Comparison of ENCODE assay signal across 1 mouse cellular context in the genomic region with DNA sequence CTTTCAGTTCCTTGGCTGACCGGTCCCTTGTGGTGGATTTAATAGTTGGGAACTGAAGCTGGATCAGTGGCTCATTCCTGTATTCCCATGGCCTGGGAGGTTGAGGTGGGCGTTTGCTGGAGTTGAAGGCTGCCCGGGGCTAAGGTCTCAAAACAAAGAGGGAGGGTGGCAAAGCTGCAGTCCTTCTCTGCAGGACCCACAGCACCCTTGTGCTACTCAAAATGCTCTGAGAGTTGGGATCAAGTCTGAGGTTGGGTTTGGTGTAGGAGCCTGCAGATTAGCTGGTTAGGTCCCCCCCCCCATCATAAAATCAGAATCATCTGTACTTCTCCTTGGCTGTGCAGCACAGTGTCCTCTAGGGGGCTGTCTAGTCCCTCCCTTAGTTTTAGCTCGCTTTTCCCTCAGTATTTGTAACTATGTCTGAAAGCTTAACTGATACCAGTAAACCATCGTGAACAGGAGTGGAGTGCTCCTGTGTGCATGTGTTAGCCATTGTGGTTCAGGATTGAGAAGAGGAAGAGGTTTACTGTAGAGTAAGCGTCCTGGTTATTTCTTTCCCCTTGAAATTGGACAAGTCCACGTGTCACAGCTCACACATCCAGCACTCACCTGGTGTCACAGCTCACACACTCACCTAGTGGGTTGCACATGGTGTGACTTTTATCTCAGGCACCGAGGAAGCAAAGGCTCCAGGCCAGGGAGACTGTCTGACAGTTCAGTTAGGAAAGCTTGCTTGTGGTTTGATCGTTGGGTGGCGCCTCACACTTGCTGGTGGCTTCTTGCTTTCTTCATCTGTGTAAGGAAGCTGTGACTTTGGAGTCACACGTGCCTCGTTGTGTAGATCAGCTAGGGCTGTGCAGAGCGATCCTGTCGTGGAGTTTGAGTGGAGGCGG.
TF ChIP-seq lines count a peak whose summit lies in the region.

No protein-coding gene starts in this region.

TF ChIP-seq in CH12.LX, 34 proteins besides CTCF, POLR2A, EP300 and RAD21:
- TF ChIP-seq SMC3 (IDR thresholded peaks at IDR 0.05; ENCODE audit: low read depth, low read length): peak; percentile 24; the same call in 1 of the 2 replicates
- 0 out of 2 replicates have a peak, but pooled peaks have one; percentile 22 for TF ChIP-seq SIN3A (IDR thresholded peaks at IDR 0.05; ENCODE audit: low read length)
- TF ChIP-seq NRF1 (IDR thresholded peaks at IDR 0.05; ENCODE audit: low read depth, low read length): peak; percentile 7; the same call in 1 of the 2 replicates
- no peak for TF ChIP-seq KAT2A (IDR thresholded peaks at IDR 0.05; ENCODE audit: insufficient replicate concordance, low read length)
TF ChIP-seq in CH12.LX: peak in this region for 3.
